Mouse (Mus musculus): Measurements from ENCODE around the gene Crhr1. TPM values are rescaled to one million over a fixed set of nuclear protein-coding genes. Genes with fewer than 3 reads are reported as not detected.
A peak's percentile ranks its signal among the peaks of the same experiment; 100 is the strongest.

Gene Crhr1
- total RNA-seq, 2 experiments from 2014 or later: 0.27 TPM; not detected in 1

DNA sequence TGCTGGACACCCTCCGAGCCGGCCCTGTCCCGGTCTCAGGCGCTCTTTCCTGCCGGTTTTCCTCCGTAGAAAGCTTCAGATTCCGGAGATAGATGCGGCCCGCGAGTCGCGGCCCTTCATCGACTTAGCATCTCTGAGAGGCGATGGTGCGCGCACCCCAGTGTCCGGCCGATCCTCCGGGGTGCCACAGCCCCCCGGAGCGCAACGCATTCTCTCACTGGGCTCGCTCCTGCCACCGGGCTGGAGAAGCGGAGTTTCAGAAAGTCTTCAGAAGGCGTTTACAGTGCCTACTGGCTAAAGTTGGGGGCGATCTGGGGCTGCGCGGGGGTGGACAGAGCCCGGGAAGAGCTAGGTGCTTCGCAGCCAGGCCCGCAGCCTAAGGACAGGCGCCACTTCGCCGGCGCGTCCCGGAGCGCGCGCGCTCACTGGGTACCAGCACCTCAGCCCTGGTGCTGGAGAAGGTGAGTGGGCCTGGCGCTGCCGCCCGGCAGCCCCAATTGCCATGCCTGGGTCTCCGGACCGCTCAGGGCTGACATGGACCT, 858 bp downstream of the Crhr1 start:
- no peak for DNase-seq (ENCODE audit: low spot score in 2 of 2)

DNA sequence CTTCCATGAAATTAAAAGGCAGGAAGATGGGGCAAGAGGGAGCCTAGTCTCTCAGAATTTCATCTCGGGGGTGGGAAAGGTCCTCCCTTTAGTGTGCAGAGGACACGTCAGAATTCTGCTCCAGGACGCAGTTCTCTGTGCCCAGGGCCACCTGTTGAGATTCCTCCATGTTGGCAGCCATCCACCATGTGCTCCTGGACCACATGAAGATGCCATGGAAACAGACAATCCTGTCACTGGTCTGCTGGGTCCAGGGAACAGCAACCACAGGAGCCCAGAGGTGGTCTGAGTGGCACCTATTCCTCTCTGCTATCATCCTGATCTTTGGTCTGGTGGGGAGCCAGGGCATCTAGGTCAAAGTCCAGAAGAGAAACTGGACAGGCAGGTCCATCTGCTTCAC, 6.3 kb downstream of the Crhr1 start:
- DNase-seq (ENCODE audit: low spot score in 2 of 2): no peak

DNA sequence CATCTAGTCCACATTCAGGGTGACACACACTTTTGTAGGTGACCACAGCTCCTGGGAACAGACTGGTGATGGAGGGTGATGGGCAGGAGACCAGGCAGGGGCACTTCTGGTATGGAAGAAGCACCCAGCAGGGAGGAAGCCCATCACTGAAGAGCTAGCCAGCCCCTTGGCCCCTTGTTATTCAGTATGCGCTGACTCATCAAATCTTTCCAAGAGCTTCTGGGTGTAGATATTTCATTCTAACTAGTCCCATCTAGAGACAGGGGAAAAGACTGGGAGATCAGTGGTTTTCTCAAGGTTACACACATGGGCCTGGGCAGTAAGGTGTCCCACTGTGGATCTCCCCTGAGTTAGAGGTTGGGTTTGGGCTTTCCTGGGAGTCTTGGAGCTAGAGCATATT, 12.3 kb downstream of the Crhr1 start:
- DNase-seq (ENCODE audit: low spot score in 2 of 2): no peak

DNA sequence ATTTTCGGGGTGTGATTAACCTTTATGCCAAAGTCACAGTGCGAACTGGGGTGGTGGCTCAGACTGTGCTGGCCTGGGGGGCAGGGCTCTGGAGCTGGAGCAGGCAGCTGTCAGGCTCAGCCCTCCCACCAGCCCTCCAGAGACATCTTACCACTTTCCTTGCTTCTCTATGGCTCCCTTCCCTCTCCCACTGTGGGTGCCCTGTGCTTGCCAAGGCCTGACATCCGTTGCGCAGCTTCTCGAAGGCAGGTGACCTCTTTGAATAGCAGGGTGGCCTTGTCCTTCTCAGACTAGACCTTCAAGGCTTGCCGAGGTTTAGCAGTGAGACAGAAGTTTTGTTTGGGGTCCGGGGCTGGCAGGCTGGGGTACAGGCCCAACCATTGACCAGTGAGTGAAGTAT, 16.1 kb downstream of the Crhr1 start:
- no peak for DNase-seq (ENCODE audit: low spot score in 2 of 2)

GRCm38 (mm10) chr11:104150911-104151310, 18.3 kb downstream of the Crhr1 start:
- DNase-seq (ENCODE audit: low spot score in 2 of 2): no peak

GRCm38 (mm10) chr11:104154332-104154731, 21.7 kb downstream of the Crhr1 start:
- no peak for DNase-seq (ENCODE audit: low spot score in 2 of 2)

- no peak for DNase-seq (ENCODE audit: low spot score in 2 of 2)
These were observed 22.4 kb downstream of the Crhr1 start for GRCm38 (mm10) chr11:104154820-104155635.

- no peak for DNase-seq (ENCODE audit: low spot score in 2 of 2)
These were observed 23.2 kb downstream of the Crhr1 start for GRCm38 (mm10) chr11:104155899-104156298.

DNA sequence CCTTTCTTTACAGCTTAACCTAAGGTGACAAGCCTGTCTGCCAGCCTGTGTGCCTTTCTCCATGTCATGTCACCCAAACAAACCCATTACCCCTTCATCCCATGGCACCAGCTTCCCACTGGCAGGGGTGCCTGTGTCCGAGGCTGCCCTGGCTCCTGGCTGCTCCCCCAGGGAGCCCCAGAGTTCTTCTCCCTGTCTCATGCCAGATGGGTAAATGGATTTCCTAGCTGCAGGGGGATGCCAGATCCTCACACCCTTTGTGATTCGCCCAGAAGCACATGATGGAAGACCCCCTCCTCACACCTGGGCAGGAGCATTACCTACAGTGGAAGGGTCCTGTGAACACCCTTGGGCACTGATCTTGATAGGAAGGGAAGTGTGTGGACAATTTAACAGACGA, 23.7 kb downstream of the Crhr1 start:
- DNase-seq (ENCODE audit: low spot score in 2 of 2): no peak

- peak; percentile 37 to 48 for DNase-seq (ENCODE audit: low spot score in 2 of 2)
These were observed 25.1 kb downstream of the Crhr1 start for GRCm38 (mm10) chr11:104157603-104158259.

DNA sequence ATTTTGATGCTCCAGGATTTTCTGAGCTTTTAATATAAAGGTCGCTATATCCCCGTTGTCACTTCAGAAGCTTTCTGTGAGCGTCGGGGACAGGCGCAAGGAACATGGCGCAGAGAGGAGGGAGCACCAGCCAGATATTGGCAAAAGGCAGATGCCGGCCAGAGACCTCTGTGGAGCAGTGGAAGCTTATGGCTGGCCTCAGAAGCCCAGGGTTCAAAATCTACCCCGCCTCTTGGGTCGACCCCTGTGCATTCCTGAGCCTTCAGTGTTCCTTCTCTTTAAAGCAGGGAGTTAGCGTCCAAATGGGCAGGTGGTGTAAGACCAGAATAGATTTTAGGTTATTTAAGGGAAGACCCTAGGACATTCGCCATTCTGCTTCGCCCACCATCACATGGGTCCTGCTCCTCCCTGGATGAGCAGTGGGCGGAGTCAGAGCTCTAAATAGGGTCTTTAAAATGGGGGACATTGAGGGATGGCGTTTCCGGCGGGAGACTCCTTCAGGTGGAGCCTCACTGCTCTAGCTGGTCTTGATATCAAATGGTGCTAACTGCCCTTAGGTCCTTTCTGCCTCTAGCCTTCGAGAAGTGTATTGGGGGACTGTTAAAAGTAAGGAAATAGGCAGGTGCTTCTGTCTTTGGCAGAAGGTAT, 25.7 kb downstream of the Crhr1 start:
- DNase-seq (ENCODE audit: low spot score in 2 of 2): no peak

- no peak for DNase-seq (ENCODE audit: low spot score in 2 of 2)
These were observed 27.2 kb downstream of the Crhr1 start for GRCm38 (mm10) chr11:104159769-104160272.

DNA sequence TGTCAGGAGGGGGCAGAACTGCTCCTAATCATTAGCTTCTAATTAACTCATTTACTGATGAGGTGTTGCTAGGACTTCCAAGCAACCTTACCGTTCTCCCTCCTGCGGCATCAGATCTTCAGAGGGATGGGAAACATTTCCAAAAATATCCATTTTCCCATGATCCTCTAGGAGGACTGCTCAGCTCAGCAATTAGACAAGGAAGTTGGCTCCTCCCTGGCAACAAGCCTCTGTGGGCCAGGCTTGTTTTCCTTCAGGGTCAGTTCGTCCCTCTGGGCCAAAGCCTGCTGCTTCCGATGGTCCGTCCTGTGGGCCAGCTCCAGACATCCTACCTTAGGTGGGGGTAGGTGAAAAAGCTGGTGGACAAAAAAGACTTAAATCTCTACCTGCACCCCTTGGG, 28.5 kb downstream of the Crhr1 start:
- no peak for DNase-seq (ENCODE audit: low spot score in 2 of 2)

DNA sequence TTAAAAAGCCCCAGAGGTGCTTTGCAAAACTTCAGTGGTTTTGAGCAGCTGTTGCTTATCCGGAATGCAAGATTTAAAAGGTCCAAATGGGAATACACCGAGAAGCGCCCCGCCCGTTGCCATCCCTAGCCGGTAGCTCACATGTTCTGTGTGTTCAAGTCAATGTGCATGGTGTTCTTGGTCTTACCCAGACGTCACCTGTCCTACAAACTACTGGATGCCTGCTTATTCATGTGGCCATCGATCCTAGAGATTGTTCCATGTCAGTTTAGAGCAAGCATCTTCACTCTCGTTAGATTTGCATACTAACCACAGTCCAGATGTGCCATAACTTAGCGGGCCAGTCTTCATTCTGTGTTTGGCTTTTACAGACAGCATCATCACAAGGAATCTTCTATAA, 31.6 kb downstream of the Crhr1 start:
- no peak for DNase-seq (ENCODE audit: low spot score in 2 of 2)

DNA sequence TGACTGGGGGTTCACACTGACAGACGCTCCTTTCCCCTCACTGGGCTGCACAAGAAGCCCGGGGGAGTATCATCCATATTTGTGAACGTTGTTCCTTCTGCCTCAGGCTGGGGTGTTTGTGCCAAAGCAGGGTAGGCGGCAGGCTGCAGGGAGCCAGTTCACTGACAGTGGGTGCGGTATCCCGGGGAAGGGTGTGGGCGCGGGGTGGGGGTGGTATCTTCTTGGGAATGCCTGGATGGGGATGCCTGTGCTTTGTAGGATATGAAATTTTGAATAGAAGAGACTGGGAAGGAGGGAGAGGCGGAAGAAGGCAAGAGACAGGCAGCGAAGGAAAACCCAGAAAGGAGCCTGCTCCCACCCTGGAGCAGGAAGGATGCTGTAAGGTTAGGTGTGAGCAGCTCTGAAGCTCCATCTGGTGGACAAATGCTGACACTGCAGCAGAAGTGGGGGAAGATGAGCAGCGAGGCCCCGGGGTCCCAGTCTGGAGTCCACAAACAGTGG, 38.7 kb downstream of the Crhr1 start:
- DNase-seq (ENCODE audit: low spot score in 2 of 2): peak; percentile 61 to 67

- no peak for DNase-seq (ENCODE audit: low spot score in 2 of 2)
These were observed 46.2 kb downstream of the Crhr1 start for GRCm38 (mm10) chr11:104178893-104179292.

DNA sequence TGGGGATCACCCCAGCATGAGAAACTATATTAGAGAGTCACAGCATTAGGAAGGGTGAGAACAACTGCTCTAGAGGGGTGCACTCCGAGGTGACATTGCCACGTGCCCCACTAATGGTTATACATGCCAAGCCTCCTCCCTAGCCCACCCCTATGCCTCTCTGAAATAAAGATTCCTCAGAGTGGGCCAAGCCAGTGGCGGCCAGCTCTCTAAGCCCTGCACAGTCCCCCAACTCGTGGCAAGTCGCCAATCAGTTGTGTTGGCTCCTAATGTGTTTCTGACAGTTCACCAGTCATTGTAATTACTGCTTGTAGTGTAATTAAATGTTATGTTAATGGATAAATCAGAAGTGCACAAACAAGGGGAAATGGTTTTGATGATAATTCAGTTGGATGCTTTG, 47.1 kb downstream of the Crhr1 start:
- DNase-seq (ENCODE audit: low spot score in 2 of 2): no peak

DNA sequence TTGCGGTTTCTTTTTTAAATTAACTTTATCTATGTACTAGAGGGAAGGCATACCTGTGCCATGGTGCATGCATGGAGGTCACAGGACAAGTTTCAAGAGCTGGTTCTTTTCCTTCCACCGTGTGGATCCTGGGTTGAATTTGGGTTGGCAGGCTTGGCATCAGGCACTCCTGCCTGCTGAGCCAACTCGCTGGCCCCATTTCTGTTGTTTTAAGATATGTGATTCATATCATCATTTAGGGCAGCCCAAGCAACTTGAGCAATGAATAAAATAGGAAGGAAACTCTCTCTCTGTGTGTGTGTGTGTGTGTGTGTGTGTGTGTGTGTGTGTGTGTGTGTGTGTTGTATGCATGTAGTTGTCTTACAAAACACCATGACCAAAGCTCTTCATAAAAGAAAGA, 49.5 kb downstream of the Crhr1 start:
- no peak for DNase-seq (ENCODE audit: low spot score in 2 of 2)

- DNase-seq (ENCODE audit: low spot score in 2 of 2): no peak
These were observed 53.6 kb downstream of the Crhr1 start, which contains the start of gene Sppl2c for GRCm38 (mm10) chr11:104186135-104186836. Gene Sppl2c (plus strand): TSS chr11:104186327.

DNA sequence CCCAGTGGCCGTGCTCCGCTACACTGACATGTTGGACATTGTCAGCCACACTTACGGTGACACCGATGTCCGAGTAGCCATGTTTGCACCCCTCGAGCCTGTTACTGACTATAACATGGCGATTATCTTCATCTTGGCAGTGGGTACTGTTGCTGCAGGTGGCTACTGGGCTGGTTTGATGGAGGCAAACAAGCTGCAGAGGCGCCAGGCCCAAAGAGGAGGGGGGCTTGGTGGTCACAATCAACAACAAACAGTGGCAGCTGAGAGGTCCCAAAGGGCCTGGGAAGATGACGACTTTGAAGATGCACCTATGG, 54.1 kb downstream of the Crhr1 start:
- DNase-seq (ENCODE audit: low spot score in 2 of 2): no peak

DNA sequence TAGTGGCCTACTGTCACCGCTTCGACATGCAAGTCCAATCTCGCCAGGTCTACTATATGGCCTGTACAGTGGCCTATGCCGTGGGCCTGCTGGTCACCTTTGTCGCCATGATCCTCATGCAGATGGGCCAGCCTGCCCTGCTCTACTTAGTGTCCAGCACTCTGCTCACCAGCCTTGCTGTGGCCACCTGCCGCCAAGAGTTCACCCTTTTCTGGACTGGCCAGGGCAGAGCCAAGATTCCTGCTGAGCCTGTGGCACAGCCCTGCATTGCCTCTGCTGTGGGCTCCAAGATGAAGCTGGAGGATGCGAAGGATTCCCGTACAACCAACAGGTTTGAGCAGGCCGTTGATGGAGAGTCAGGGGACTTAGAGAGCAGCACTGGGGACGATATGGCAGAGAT, 55.1 kb downstream of the Crhr1 start:
- DNase-seq (ENCODE audit: low spot score in 2 of 2): no peak
